Mouse (Mus musculus): ENCODE measurements around the gene Rprd1b.

GRCm38 (mm10) chr2:158139628-158140027 lies 111.3 kb downstream of the Rprd1b start:
- TF ChIP-seq POLR2A (IDR thresholded peaks at IDR 0.05; ENCODE audit: borderline replicate concordance, extremely low read depth, low read depth, low read length) (no peak), CTCF (IDR thresholded peaks at IDR 0.05; ENCODE audit: insufficient read depth, low read length) (no peak)

Data from lung, adult 2 months (tissue).